Mouse (Mus musculus): ENCODE results near the gene Snrnp70.

DNA sequence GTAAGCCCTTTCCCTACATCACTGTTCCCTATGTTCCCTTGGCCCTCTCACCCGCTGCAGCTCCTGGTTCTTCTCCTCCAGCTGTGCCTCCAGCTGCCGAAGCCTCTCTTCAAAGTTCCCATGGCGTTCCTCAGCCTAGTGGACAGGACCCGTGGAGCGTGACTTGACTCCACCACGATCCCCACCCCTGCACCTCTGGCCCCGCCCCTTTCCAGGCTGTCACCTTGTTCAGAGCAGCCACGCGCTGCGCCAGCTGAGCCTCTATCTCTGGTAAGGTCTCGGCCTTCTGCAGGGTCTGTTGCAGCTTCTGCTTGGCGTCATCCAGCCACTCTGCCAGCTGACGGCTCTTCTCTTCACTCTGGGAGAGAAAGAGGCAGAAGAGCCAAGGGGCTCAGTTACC, 39.5 kb downstream of the Snrnp70 start:
- TF ChIP-seq CTCF (IDR thresholded peaks at IDR 0.05; ENCODE audit: low read depth) (no peak), EP300 (IDR thresholded peaks at IDR 0.05; ENCODE audit: low read depth) (no peak)

Data from liver, embryonic 14.5 days (tissue).